ENCODE assay signal across 9 mouse cellular contexts in genomic region chr11:87596492-87596891, GRCm38 (mm10). TPM values are rescaled to one million over a fixed set of nuclear protein-coding genes. Genes with fewer than 3 reads are reported as not detected.
A peak's percentile ranks its signal among the peaks of the same experiment; 100 is the strongest.
DNase-seq lines count a peak whose midpoint lies in the region; ATAC-seq and TF ChIP-seq lines count a peak whose summit lies in the region.
"Had no signal": no experiment of that assay in that cellular context is flagged by ENCODE, and none has a peak within 500 bp of the region (broad histone marks: within the 10 kb centered on the region; RNA-seq: fewer than 3 reads in every experiment).

No protein-coding gene starts in this region.

- H3K4me2 ChIP-seq in kidney, embryonic 15.5 days: peak overlapping the region; percentile 85
- peak overlapping the region; percentile 87 for H3K4me2 ChIP-seq in embryonic facial prominence, embryonic 12.5 days (replicated peaks)
- H3K4me2 ChIP-seq in hindbrain, postnatal 0 days (ENCODE audit: low read depth, low read length): peak overlapping the region; percentile 63
- peak overlapping the region; percentile 90 for H3K4me2 ChIP-seq in neural tube, embryonic 12.5 days (replicated peaks)

- H3K27me3 ChIP-seq in kidney, embryonic 15.5 days: no peaks in the 10 kb centered on the region
- H3K27me3 ChIP-seq in embryonic facial prominence, embryonic 12.5 days: no peaks in the 10 kb centered on the region
- H3K27me3 ChIP-seq in hindbrain, postnatal 0 days (ENCODE audit: insufficient read depth, low read length): no peaks in the 10 kb centered on the region
- no peaks in the 10 kb centered on the region for H3K27me3 ChIP-seq in neural tube, embryonic 12.5 days (replicated peaks)

- TF ChIP-seq CTCF in hindbrain, postnatal 0 days (IDR thresholded peaks at IDR 0.05; ENCODE audit: low read depth): peak; percentile 52

- DNase-seq in kidney, adult 9 months: no peak
- peak; percentile 61 for DNase-seq in hindbrain, postnatal 0 days (ENCODE audit: low spot score)
- no peak for DNase-seq in urinary bladder, postnatal 10 days (ENCODE audit: low spot score)
- no peak for DNase-seq in thymus, postnatal 4 days
- no peak for DNase-seq in kidney, postnatal 10 days
- DNase-seq: kidney, adult 11 months had no signal

- H3K36me3 ChIP-seq in kidney, embryonic 15.5 days: peaks cover 60% of the 10 kb centered on the region
- peaks cover 56% of the 10 kb centered on the region for H3K36me3 ChIP-seq in embryonic facial prominence, embryonic 12.5 days
- peaks cover 42% of the 10 kb centered on the region for H3K36me3 ChIP-seq in hindbrain, postnatal 0 days (ENCODE audit: insufficient read depth, low read length)
- H3K36me3 ChIP-seq in neural tube, embryonic 12.5 days: peaks cover 52% of the 10 kb centered on the region

- H3K27ac ChIP-seq in kidney, embryonic 15.5 days: peak overlapping the region; percentile 46; the same call in 1 of the 2 replicates
- H3K27ac ChIP-seq in embryonic facial prominence, embryonic 12.5 days: 0 out of 2 replicates have a peak overlapping the region, but pooled peaks have one; percentile 87
- peak overlapping the region; percentile 77 for H3K27ac ChIP-seq in hindbrain, postnatal 0 days
- H3K27ac ChIP-seq in neural tube, embryonic 12.5 days: peak overlapping the region; percentile 38; the same call in 1 of the 2 replicates

- peak overlapping the region; percentile 68 for H3K4me3 ChIP-seq in kidney, embryonic 15.5 days (replicated peaks)
- H3K4me3 ChIP-seq in embryonic facial prominence, embryonic 12.5 days: peak overlapping the region; percentile 77
- H3K4me3 ChIP-seq in hindbrain, postnatal 0 days (ENCODE audit: low read length): peak overlapping the region; percentile 61
- H3K4me3 ChIP-seq in neural tube, embryonic 12.5 days: peak overlapping the region; percentile 69

- ATAC-seq in kidney, embryonic 15.5 days (replicated peaks; ENCODE audit: low FRiP score): no peak
- ATAC-seq in embryonic facial prominence, embryonic 12.5 days (ENCODE audit: insufficient number of reproducible peaks, insufficient read depth, low FRiP score, low TSS enrichment): no peak
- no peak for ATAC-seq in hindbrain, postnatal 0 days
- ATAC-seq in neural tube, embryonic 12.5 days (ENCODE audit: low FRiP score, low read depth): no peak

- peak overlapping the region; percentile 24; the same call in 1 of the 2 replicates for H3K9ac ChIP-seq in kidney, embryonic 15.5 days
- peak overlapping the region; percentile 93 for H3K9ac ChIP-seq in embryonic facial prominence, embryonic 12.5 days
- peak overlapping the region; percentile 84 for H3K9ac ChIP-seq in hindbrain, postnatal 0 days (replicated peaks; ENCODE audit: low read length)
- H3K9ac ChIP-seq in neural tube, embryonic 12.5 days: peak overlapping the region; percentile 86

- H3K4me1 ChIP-seq in kidney, embryonic 15.5 days: peaks cover 50% of the 10 kb centered on the region
- peaks cover 35% of the 10 kb centered on the region for H3K4me1 ChIP-seq in embryonic facial prominence, embryonic 12.5 days
- peaks cover 20% of the 10 kb centered on the region for H3K4me1 ChIP-seq in hindbrain, postnatal 0 days (ENCODE audit: insufficient read depth, low read length)
- peaks cover 41% of the 10 kb centered on the region for H3K4me1 ChIP-seq in neural tube, embryonic 12.5 days

- WGBS in kidney, embryonic 15.5 days: 30% methylated on average over 2 of the region's 2 CpGs
- 33% methylated on average over 2 of the region's 2 CpGs for WGBS in embryonic facial prominence, embryonic 12.5 days
- whole genome bisulfite sequencing in hindbrain, postnatal 0 days: 12% methylated on average over 2 of the region's 2 CpGs
- 39% methylated on average over 2 of the region's 2 CpGs for WGBS in neural tube, embryonic 12.5 days

- H3K9me3 ChIP-seq in kidney, embryonic 15.5 days (replicated peaks): no peaks in the 10 kb centered on the region
- H3K9me3 ChIP-seq in embryonic facial prominence, embryonic 12.5 days: no peaks in the 10 kb centered on the region
- H3K9me3 ChIP-seq in hindbrain, postnatal 0 days (ENCODE audit: low read length): no peaks in the 10 kb centered on the region
- no peaks in the 10 kb centered on the region for H3K9me3 ChIP-seq in neural tube, embryonic 12.5 days

RNA-seq across cellular contexts. Expression of gene Mtmr4, which starts 4.5 kb away (rescaled TPM):
- 38.5 and 39.4 TPM in 2 replicates for polyA plus RNA-seq in kidney, embryonic 15.5 days (2015; fragmentation: Nextera tagmentation; extraction: Ambion mirVana)
- 54.9 and 58.2 TPM in 2 replicates for polyA plus RNA-seq in embryonic facial prominence, embryonic 12.5 days (2016; fragmentation: Nextera tagmentation; extraction: Ambion mirVana)
- 110 and 125 TPM in 2 replicates for total RNA-seq in hindbrain, postnatal 0 days (2014; rRNA removed)
- 30.6 and 34.8 TPM in 2 replicates for polyA plus RNA-seq in hindbrain, postnatal 0 days (2015; fragmentation: Nextera tagmentation; extraction: Ambion mirVana)
- polyA plus RNA-seq in neural tube, embryonic 12.5 days (2016; fragmentation: Nextera tagmentation; extraction: Ambion mirVana): 74.0 and 77.4 TPM in 2 replicates

RNA-seq across cellular contexts. Expression of gene Hsf5, which starts 20.5 kb away (rescaled TPM):
- 0.26 TPM in 2 replicates for polyA plus RNA-seq in kidney, embryonic 15.5 days (2015; fragmentation: Nextera tagmentation; extraction: Ambion mirVana)
- 0.31 and 0.51 TPM in 2 replicates for polyA plus RNA-seq in embryonic facial prominence, embryonic 12.5 days (2016; fragmentation: Nextera tagmentation; extraction: Ambion mirVana)
- total RNA-seq in hindbrain, postnatal 0 days (2014; rRNA removed): 0.10 and 0.29 TPM in 2 replicates
- polyA plus RNA-seq in hindbrain, postnatal 0 days (2015; fragmentation: Nextera tagmentation; extraction: Ambion mirVana): 0.20 and 0.33 TPM in 2 replicates
- 0.41 and 0.49 TPM in 2 replicates for polyA plus RNA-seq in neural tube, embryonic 12.5 days (2016; fragmentation: Nextera tagmentation; extraction: Ambion mirVana)

RNA-seq across cellular contexts. Expression of gene Sept4, which starts 27.8 kb away (rescaled TPM):
- 54.7 and 60.8 TPM in 2 replicates for polyA plus RNA-seq in kidney, embryonic 15.5 days (2015; fragmentation: Nextera tagmentation; extraction: Ambion mirVana)
- 13.3 TPM in 2 replicates for polyA plus RNA-seq in embryonic facial prominence, embryonic 12.5 days (2016; fragmentation: Nextera tagmentation; extraction: Ambion mirVana)
- total RNA-seq in hindbrain, postnatal 0 days (2014; rRNA removed): 32.3 and 39.6 TPM in 2 replicates
- 54.9 and 63.6 TPM in 2 replicates for polyA plus RNA-seq in hindbrain, postnatal 0 days (2015; fragmentation: Nextera tagmentation; extraction: Ambion mirVana)
- polyA plus RNA-seq in neural tube, embryonic 12.5 days (2016; fragmentation: Nextera tagmentation; extraction: Ambion mirVana): 13.1 and 15.9 TPM in 2 replicates

RNA-seq across cellular contexts. Expression of gene Gm11492, which starts 30.0 kb away (rescaled TPM):
- polyA plus RNA-seq in kidney, embryonic 15.5 days (2015; fragmentation: Nextera tagmentation; extraction: Ambion mirVana): not detected in 2 replicates
- polyA plus RNA-seq in embryonic facial prominence, embryonic 12.5 days (2016; fragmentation: Nextera tagmentation; extraction: Ambion mirVana): not detected in 2 replicates
- total RNA-seq in hindbrain, postnatal 0 days (2014; rRNA removed): not detected in 2 replicates
- not detected in 2 replicates for polyA plus RNA-seq in hindbrain, postnatal 0 days (2015; fragmentation: Nextera tagmentation; extraction: Ambion mirVana)
- not detected in 2 replicates for polyA plus RNA-seq in neural tube, embryonic 12.5 days (2016; fragmentation: Nextera tagmentation; extraction: Ambion mirVana)

Comparison
In these comparisons a context has a peak if more than half of its experiments do, and no peak if none do; other contexts are left out.
1. H3K9ac ChIP-seq: peak in every context shown above with its lines; median percentile 93 in embryonic facial prominence, embryonic 12.5 days; 86 in neural tube, embryonic 12.5 days; 84 in hindbrain, postnatal 0 days; 24 in kidney, embryonic 15.5 days.